Mouse (Mus musculus) bone marrow macrophage, adult 2 months (primary cell): ENCODE measurements around the gene Lima1. TPM values are rescaled to one million over a fixed set of nuclear protein-coding genes. Genes with fewer than 3 reads are reported as not detected.
A peak's percentile ranks its signal among the peaks of the same experiment; 100 is the strongest.
"Not testable (repeated sequence)": the region's sequence is repeated elsewhere in the genome, so short reads cannot be mapped to it uniquely, and the experiment has no call there.

Experiments used
- H3K27ac ChIP-seq: 2 replicates; pipeline ENCODE4 v1.5.1; 2012; ENCODE audit warnings: low read depth, low read length; ENCODE audit not compliant: insufficient read depth
- H3K4me1 ChIP-seq: 2 replicates; pipeline ENCODE4 v1.6.1; 2012; ENCODE audit warnings: low read length; ENCODE audit not compliant: control insufficient read depth, insufficient read depth
- H3K4me3 ChIP-seq: 2 replicates; pipeline ENCODE4 v1.5.1; 2012; ENCODE audit warnings: mild to moderate bottlenecking, low read length, moderate library complexity; ENCODE audit not compliant: insufficient read depth
- CTCF ChIP-seq: IDR thresholded peaks from 2 replicates; pipeline ENCODE4 v1.5.1; 2012; ENCODE audit warnings: low read depth, mild to moderate bottlenecking, low read length, moderate library complexity
- POLR2A ChIP-seq: IDR thresholded peaks from 2 replicates; pipeline ENCODE4 v1.6.1; 2012; ENCODE audit warnings: mild to moderate bottlenecking, low read depth, low read length, borderline replicate concordance
- polyA plus RNA-seq: library from polyadenylated mRNA; stranded (reverse); fragments of >200 nt; gene quantifications from 2 replicates; pipeline ENCODE4 v1.2.4, GENCODE M21; 2012; ENCODE audit not compliant: missing spikeins, insufficient read depth, insufficient read length

The Lima1 gene
- polyA plus RNA-seq, 1 experiment = 49.3 TPM

- TF ChIP-seq POLR2A (no peak), CTCF (no peak)
- Histone ChIP-seq H3K4me1 (peaks cover 26% of the 10 kb centered on the region), H3K27ac (no peak overlapping the region), H3K4me3 (no peak overlapping the region)
These were observed 27.5 kb upstream of the Lima1 start for GRCm38 (mm10) chr15:99902786-99903185.

GRCm38 (mm10) chr15:99896621-99897020, 21.4 kb upstream of the Lima1 start:
- no peak for TF ChIP-seq POLR2A
- TF ChIP-seq CTCF = no peak
- Histone ChIP-seq H3K27ac (no peak overlapping the region), H3K4me1 (peaks cover 27% of the 10 kb centered on the region), H3K4me3 (no peak overlapping the region)

GRCm38 (mm10) chr15:99891355-99891754, 16.1 kb upstream of the Lima1 start:
- no peak for TF ChIP-seq CTCF
- TF ChIP-seq POLR2A = no peak
- Histone ChIP-seq H3K4me1 (peaks cover 17% of the 10 kb centered on the region), H3K4me3 (no peak overlapping the region), H3K27ac (no peak overlapping the region)

- Histone ChIP-seq H3K27ac (no peak overlapping the region), H3K4me3 (no peak overlapping the region), H3K4me1 (peaks cover 11% of the 10 kb centered on the region)
- no peak for TF ChIP-seq CTCF
- no peak for TF ChIP-seq POLR2A
These were observed 15.4 kb upstream of the Lima1 start for GRCm38 (mm10) chr15:99890412-99891236.

- no peak overlapping the region for H3K4me3 ChIP-seq
- H3K27ac ChIP-seq = no peak overlapping the region
- H3K4me1 ChIP-seq = peaks cover 2% of the 10 kb centered on the region
- no peak for TF ChIP-seq POLR2A
- TF ChIP-seq CTCF = no peak
These were observed 14.1 kb upstream of the Lima1 start for GRCm38 (mm10) chr15:99889275-99889874.

GRCm38 (mm10) chr15:99887130-99887529, 11.9 kb upstream of the Lima1 start:
- H3K4me1 ChIP-seq, H3K4me3 ChIP-seq, H3K27ac ChIP-seq: not testable (repeated sequence)

GRCm38 (mm10) chr15:99884038-99884437, 8.8 kb upstream of the Lima1 start:
- TF ChIP-seq POLR2A (no peak), CTCF (no peak)
- Histone ChIP-seq H3K4me3 (no peak overlapping the region), H3K27ac (no peak overlapping the region), H3K4me1 (peaks cover 2% of the 10 kb centered on the region; the same call in 1 of the 2 replicates)

- H3K27ac ChIP-seq = no peak overlapping the region
These were observed 3.3 kb upstream of the Lima1 start for GRCm38 (mm10) chr15:99878541-99878940.

GRCm38 (mm10) chr15:99874612-99875333, 483 bp downstream of the Lima1 start:
- H3K4me3 ChIP-seq = peak overlapping the region; percentile 93
- peaks cover 12% of the 10 kb centered on the region for H3K4me1 ChIP-seq
- no peak overlapping the region for H3K27ac ChIP-seq
- TF ChIP-seq POLR2A (no peak), CTCF (no peak)

More at GRCm38 (mm10) chr15:99878541-99878940, 3.3 kb upstream of the Lima1 start:
- no peak overlapping the region for H3K4me3 ChIP-seq
- TF ChIP-seq CTCF = no peak
- TF ChIP-seq POLR2A = no peak
- peaks cover 12% of the 10 kb centered on the region for H3K4me1 ChIP-seq

- Histone ChIP-seq H3K27ac (no peak overlapping the region), H3K4me3 (no peak overlapping the region), H3K4me1 (peaks cover 12% of the 10 kb centered on the region)
- TF ChIP-seq CTCF (no peak), POLR2A (no peak)
These were observed 2.7 kb downstream of the Lima1 start for GRCm38 (mm10) chr15:99872543-99872942.
